Mouse (Mus musculus) testis, adult 2 months (tissue): ENCODE data around the gene Hoxd13.

ENCODE experiments used
- CTCF ChIP-seq: fragments of 200-500 bp; IDR thresholded peaks from 2 replicates; pipeline ENCODE4 v1.5.1; 2012; ENCODE audit warnings: low read depth, mild to moderate bottlenecking, inconsistent platforms, low read length, moderate library complexity; ENCODE audit not compliant: control insufficient read depth, insufficient read depth, insufficient replicate concordance
- POLR2A ChIP-seq: fragments of 200-500 bp; IDR thresholded peaks from 2 replicates; pipeline ENCODE4 v1.6.1; 2012; ENCODE audit warnings: low read depth, mild to moderate bottlenecking, inconsistent platforms, low read length, moderate library complexity; ENCODE audit not compliant: control insufficient read depth

GRCm38 (mm10) chr2:74658024-74658666, 10.0 kb upstream of the Hoxd13 start:
- TF ChIP-seq POLR2A, result no peak
- no peak for TF ChIP-seq CTCF
